Mouse (Mus musculus): ENCODE measurements around the gene Senp3.

DNA sequence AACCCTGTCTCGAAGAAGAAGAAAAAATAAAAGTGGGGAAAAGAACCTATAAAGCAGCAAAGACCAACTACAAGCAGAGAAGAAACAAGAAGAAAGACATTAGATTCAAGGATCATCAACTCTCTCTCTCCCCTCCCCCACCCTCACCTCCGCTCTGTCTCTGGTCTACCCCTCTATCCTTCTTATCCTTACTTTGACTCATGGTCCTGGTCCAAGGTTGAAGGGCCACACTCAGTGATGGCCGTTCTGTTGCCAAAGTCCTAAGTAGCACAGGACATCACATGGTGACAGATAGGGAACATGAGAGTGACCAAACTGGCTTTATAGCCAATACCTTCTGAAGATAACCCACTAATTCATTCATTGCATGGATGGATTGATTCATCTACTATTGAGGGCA is 15.5 kb upstream of the Senp3 start:
- TF ChIP-seq TBP (conservative IDR thresholded peaks at IDR 0.05; ENCODE audit: low read depth, low read length) (no peak), CTCF (conservative IDR thresholded peaks at IDR 0.05 in 1 of 2, IDR thresholded peaks at IDR 0.05 in 1 of 2; ENCODE audit: low read depth in 2 of 2, low read length in 2 of 2) (no peak), KAT2A (IDR thresholded peaks at IDR 0.05; ENCODE audit: insufficient replicate concordance, low read length) (no peak), MAZ (IDR thresholded peaks at IDR 0.05; ENCODE audit: low read depth, low read length) (no peak), ZNF384 (IDR thresholded peaks at IDR 0.05; ENCODE audit: low read depth, low read length) (no peak), MAFK (IDR thresholded peaks at IDR 0.05; ENCODE audit: insufficient replicate concordance, low read length) (no peak)

All from CH12.LX (cell line).